Mouse (Mus musculus) liver, adult (tissue): ENCODE data around the gene Fkbp14.

ENCODE experiments used
- GATA4 ChIP-seq: IDR thresholded peaks from 2 replicates; pipeline ENCODE4 v1.6.1; 2014; ENCODE audit warnings: mild to moderate bottlenecking, low read length; ENCODE audit not compliant: insufficient replicate concordance

Gene Fkbp14

DNA sequence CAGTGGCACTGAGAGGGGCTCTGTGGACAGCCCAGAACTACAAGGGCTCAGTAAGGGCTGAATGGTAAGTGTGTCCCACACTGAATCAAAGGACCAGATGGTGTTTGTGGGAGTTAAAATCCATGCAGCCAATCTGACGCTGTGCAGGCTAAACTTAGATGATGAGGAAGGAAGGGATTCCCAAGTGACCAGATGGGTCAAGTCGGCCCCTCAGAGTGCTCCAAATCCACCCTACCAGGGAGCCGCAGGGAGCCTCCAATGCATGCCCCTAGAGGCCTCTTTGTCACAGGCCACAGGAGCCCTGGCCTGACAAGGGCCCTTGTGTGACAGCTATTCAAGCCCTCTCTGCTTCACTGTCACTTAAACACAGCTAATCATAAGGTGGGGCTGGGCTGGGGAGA lies 58.3 kb downstream of the Fkbp14 start:
- TF ChIP-seq GATA4, result no peak

DNA sequence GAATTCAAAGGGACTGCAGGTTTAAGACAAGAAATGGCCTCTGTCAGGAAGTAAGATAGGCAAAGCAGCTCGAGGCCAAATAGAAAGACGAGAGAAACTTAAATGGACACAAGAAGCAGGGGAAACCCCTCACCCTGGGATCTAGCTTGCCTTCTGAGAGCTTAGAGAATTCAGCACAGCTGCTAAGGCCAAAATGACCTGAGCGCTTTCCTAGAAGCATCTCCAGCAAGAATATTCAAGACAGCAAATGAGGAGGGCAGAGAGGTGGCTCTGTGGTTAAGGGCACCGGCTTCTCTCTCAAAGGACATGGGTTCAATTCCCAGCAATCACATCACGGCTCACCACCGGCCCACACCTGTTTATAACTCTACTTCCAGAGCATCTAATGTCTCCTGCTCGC lies 60.1 kb downstream of the Fkbp14 start:
- TF ChIP-seq GATA4, result no peak

DNA sequence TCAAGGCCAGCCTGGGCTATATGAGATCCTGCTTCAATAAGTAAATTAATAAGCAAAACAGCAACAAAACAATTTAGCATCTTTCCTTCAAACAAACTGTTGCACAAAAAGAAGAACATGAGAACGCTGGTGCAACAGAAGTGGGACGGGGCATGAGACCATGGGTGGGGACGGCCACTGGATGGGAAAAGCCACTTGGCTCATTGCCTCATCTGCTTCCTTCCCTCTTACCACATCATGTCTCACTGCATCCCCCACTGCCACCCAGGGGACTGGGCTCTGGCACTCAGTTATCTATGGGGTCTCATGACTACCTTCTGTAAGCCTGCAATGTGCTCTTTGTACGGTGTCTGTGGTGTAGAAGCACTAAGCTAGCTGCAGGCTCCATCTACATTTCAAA lies 61.6 kb downstream of the Fkbp14 start:
- TF ChIP-seq GATA4, result no peak

DNA sequence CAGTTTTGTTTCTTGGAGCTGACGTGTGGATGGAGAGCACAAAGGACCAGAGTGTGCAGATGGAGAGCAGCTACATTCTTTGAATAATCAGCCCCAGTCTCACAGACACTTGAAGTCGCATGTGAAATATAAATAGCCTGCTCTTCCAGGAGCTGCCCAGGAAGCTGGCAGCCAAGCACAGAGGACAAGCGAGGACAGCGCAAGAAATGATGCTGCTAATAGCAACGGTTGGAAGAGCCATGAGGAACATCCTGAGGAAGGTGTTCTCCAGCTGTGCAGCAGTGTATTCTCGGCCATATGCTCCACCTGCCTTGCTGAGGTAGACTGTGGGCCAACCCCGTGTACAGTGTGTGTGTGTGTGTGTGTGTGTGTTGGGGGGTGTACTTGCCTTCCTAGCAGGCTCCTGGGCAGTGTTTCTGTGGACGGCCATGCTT lies 66.0 kb downstream of the Fkbp14 start:
- TF ChIP-seq GATA4, result no peak

DNA sequence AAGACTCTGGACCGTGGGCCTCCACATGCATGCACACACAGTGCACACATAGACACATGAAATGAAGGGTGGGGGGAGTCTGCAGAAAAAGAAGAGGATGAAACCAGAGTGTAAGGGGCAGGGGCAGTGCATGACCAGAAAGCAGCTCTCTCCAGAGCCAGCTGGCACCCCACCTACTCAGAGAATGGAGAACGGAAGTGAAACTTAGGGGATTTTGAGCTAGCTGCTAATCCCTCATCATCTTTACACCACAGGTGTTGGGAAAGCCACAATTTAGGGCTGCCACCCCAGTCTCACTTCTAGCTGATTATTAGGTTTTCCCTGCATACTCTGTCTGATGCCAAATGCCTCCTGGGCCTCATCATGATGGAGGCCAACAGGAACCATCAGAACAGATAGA lies 66.9 kb downstream of the Fkbp14 start:
- TF ChIP-seq GATA4, result no peak

DNA sequence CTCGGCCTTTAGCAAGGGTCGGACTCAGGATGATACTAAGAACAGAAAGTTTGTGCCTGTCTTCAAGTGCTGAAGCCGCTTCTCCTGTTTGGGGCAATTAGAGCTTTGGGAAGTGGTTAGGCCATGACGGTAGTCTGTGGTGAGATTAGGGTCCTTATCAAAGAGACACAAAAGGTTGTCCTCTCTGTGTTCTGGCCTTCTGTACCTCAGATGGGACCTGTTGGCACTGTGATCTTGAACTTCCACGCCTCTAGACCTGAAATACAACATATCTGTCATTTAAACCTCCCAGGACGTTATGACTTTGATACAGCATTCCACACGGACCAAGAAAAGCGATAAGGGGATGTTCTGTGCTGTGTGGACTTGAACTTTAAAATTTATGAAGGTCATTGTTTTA lies 68.4 kb downstream of the Fkbp14 start:
- TF ChIP-seq GATA4, result no peak
